Mouse (Mus musculus) heart, adult 10 weeks (tissue): ENCODE data around the gene Rplp1. TPM values are rescaled to one million over a fixed set of nuclear protein-coding genes. Genes with fewer than 3 reads are reported as not detected.

Experiments used
- polyA plus RNA-seq: library from polyadenylated mRNA; stranded (reverse); fragments of 350-450 nt; fragmentation: Illumina TruSeq; extraction: RNeasy Lipid Tissue Mini Kit (QIAGEN cat#74804); gene quantifications from one replicate; pipeline ENCODE4 v1.2.3, GENCODE M21; 2014; ENCODE audit warnings: low read depth, low replicate concordance

The Rplp1 gene
- 2,149 TPM for polyA plus RNA-seq

DNA sequence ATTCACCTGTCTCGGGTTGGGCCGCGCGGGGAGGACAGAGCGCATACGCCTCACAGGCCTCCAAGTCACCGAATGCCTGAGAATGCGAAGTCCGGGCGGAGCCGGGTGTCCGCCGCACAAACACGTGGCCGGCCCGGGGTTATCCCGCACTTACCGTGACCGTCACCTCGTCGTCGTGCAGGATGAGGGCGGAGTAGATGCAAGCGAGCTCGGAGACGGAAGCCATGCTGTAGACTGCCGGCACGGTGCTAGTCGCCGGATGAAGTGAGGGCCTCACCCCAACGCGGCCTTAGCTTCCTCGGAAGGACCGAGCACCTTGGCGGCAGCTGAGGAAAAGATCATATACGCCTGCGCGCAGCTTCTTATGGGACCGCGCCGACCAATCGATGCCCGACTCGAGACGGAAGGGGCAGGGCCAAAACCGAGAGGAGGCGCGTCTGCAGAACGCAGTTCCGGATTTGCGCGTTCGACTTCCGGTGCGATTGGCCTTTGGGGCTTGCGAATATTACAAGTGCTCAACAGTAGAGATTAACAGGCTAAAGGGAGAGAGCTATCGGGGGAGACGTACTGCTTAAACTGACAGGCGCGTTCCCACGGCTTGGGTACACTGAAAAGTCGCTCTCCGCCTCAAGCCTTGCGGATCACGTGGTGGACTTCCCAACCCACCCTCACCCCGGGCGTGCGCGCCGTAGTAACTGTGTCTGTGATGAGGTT is at the start of gene Rplp1:
Gene Rplp1, minus strand, starts transcription at position 340 of the 714 bp plus-strand sequence.

DNA sequence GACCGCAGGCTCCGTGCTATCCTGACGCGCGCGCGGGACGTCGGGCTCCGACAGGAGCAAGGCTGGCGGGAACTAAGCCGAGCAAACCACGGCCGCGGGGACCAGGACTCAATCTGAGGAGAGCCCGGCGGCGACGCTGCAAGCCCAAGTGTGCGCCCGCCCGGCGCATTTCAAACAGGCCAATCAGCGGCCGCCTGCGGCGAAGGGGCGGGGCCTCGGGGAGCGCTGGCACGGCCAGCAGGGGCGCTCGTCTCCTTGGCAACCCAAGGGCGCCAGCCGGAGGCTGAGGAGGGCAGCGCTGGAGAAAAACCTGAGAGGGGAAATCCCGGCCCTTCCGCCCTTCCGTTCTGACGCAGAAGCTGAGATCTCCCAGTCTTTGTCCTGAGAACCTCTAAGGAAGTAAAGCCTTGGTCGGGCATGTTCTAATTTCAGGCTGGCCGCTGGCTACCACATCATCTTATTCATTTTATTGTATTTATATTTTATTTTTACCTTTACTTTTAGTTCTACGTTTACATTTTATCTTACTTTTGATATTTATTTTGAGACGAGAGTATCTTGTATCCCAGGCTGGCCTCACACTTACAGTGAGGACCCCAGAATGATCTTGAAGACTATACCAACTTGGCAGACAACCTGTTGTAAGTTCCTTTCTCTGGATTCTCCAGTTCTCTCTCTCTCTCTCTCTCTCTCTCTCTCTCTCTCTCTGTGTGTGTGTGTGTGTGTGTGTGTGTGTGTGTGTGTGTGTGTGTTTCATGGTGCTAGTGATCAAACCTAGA is 32.5 kb upstream of the Rplp1 start, which contains the start of gene Kif23:
Gene Kif23, minus strand, starts transcription at position 152 of the 779 bp plus-strand sequence.

Other genes with a start within 250 kb of the Rplp1 start
- gene Kif23, start 32.2 kb upstream of the Rplp1 start, polyA plus RNA-seq = 2.0 TPM
- not detected for gene Paqr5, start 112.3 kb upstream of the Rplp1 start, polyA plus RNA-seq
- 9.7 TPM for gene Glce, start 208.1 kb upstream of the Rplp1 start, polyA plus RNA-seq